Mouse (Mus musculus) ES-E14 (cell line): ENCODE results near the gene Aaas.

Source experiments
- CHD2 ChIP-seq: IDR thresholded peaks from 2 replicates; pipeline ENCODE4 v1.6.1; 2014; ENCODE audit warnings: mild to moderate bottlenecking, low read depth, low read length, inconsistent platforms
- HCFC1 ChIP-seq: IDR thresholded peaks from 2 replicates; pipeline ENCODE4 v1.6.1; 2012; ENCODE audit warnings: low read length, inconsistent platforms, borderline replicate concordance; ENCODE audit not compliant: insufficient read depth
- ZNF384 ChIP-seq: IDR thresholded peaks from 2 replicates; pipeline ENCODE4 v1.6.1; 2012; ENCODE audit warnings: low read depth, low read length, inconsistent platforms

- TF ChIP-seq ZNF384 (no peak), HCFC1 (no peak), CHD2 (no peak)
Observed at GRCm38 (mm10) chr15:102377810-102378262, 27.3 kb upstream of the Aaas start.
